Mouse (Mus musculus) gastrocnemius, adult 18-20 months (tissue): ENCODE measurements around the gene Irf3. TPM values are rescaled to one million over a fixed set of nuclear protein-coding genes. Genes with fewer than 3 reads are reported as not detected.
A peak's percentile ranks its signal among the peaks of the same experiment; 100 is the strongest.

Experiments used
- DNase-seq: peaks from one replicate; pipeline ENCODE4 v3.0.0; 2021; ENCODE audit warnings: low spot score
- microRNA-seq: library from miRNA; unstranded; fragments of <30 nt; microRNA quantifications from one replicate; pipeline ENCODE4 v1.2.0, GENCODE M21; 2021
- total RNA-seq, 2 experiments: library from RNA; stranded (reverse); gene quantifications; 2 replicates each; pipeline ENCODE4 v1.2.3; 2021

The Irf3 gene
- total RNA-seq, 2 experiments from 2014 or later = 15.0 to 19.1 TPM

DNA sequence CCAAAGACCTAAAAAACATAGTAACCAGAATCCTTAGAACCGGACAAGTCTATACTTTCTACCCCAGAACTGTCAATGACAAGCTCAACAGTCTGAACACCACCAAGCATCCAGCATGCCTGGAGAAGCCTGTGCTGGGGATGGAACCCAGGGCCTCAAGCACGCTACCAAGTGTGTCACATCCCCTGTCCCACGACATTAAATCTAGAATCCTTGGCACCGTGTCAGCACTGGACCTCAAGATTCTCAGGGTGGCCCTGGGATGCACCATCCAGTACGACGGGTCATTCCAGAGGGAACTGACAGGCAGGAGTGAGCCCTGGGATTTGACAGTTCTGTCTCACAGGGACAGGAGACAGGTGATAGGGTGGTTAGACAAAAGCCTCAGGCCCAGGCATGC, 32.5 kb downstream of the Irf3 start:
- DNase-seq = no peak

DNA sequence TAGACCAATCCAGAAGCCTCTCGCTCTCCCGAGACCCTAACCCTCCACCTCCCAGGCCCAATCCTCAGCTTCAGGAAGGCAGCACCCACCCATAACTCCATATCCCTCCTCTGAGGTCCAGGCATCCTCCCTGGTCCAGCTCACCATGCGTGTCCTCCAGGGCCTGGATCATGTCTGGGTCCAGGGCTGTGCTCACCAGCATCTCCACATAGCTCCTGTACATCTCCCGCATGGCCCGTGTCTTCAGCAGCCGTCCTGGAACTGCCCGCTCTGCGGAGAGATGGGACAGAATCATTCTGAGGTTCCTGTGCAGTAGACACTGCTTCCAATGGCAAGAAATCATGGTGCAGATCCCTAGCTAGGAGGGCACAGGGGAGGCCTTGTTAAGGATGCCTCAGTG, 33.4 kb downstream of the Irf3 start:
- DNase-seq = no peak

GRCm38 (mm10) chr7:45033722-45034359, 36.4 kb downstream of the Irf3 start:
- DNase-seq = no peak

GRCm38 (mm10) chr7:45035631-45036030, 38.2 kb downstream of the Irf3 start:
- DNase-seq = no peak

DNA sequence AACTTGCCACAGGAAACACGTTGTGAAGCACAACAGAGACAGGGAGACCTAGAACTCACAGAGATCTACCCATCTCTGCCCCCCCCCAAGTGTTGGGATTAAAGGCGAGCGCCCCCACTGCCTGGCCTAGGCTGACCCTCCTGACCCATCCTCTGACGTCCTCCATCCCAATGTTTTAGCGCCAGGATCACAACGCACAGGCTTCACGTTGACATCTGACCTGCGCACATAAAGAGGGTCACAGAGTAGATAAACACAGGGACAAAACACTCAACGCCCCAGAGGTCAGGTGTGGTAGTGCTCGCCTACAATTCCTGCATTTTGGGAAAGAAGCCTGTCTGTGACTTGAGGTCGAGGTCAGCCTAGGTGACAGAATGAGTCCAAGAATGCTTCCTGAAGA, 39.3 kb downstream of the Irf3 start:
- no peak for DNase-seq

DNA sequence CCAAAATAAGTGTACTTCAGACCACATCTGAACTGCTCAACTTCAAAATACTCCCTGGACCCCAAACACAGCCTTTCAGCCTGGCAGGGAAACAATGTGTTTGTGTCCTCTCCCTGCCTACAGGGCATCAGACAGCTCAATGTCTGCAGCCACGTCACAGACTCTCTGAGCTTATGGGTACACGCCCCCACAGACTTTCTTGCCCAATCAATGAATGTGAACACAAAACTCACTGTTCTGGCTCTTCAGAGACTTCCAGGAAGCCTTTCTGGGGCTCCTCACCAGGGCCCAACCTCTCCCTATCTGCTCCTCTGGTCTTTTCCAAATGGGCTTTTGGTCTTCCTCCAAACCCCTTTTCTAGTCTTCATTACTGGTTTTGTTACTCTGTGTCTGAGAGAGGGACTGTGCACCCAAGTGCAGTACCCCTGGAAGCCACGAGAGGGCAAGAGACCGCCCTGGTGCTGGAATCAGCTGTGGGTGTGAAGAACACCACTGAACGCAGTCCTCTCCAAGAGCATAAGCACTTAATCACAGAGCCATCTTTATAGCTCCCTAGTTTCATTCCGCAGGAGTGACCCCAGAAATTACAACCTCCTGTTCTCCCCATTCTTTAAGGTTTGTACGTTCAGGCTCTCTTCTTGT, 40.4 kb downstream of the Irf3 start:
- peak; percentile 43 for DNase-seq

DNA sequence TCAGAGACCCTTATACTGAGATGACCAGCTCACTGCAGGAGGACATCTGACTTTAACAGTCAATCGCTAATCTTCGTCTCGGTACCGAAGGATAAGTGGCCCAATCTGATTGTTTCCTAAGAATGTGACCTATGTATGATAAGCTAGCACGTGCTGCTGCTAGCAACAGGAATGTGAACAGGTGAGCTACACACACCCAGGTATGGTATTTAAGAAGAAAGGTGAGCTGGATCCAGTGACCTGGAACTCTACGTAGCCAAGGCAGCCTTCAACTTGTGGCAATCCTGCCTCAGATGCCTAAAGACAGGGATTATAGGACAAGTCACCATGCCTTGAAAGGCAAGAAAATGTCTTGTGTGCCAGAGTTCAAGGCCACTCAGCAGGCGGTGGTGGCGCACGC, 41.0 kb downstream of the Irf3 start:
- DNase-seq = no peak

- DNase-seq = peak; percentile 80
These were observed 43.4 kb downstream of the Irf3 start for GRCm38 (mm10) chr7:45040851-45041250.

DNA sequence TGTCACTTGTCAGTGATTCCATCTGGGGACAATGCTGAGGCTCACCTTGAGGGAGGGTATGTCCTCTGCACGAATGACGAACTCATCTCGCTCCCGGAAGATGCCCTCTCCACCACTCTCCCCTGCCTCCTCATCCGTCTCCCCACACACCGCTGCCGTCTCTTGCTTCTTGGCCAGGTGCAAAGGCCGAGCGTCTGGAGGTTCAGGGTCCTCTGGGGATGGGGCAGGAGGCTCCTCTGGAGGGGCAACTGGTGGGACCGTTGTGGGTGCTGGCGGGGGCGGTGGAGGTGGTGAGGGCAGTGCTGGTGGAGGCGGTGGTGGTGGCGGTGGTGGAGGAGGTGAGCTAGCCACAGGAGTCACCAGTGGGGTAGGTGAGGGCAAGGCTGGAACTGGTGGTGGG, 45.9 kb downstream of the Irf3 start:
- DNase-seq = no peak

DNA sequence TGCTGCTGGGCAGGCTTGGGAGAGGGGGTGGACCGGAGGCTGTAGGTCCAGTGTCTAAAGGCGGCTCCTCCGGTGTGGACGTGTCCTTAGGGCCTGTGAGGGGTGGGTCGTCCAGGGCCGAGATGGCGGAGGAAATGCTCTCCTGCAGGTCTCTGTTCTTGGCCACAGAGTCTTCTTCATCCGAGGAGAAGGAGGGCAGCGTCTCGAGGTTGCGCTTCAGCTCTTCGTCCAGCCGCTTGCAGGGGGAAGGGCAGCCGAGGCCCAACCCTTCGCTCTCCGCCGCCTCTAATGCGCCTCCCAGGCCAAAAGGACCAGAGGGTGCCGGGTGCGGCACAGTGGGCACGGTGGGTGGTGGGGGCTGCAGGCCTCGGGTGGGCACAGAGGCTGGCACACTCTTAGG, 48.3 kb downstream of the Irf3 start:
- no peak for DNase-seq

GRCm38 (mm10) chr7:45046853-45047350, 49.5 kb downstream of the Irf3 start:
- no peak for DNase-seq

- no peak for DNase-seq
These were observed 50.0 kb downstream of the Irf3 start for GRCm38 (mm10) chr7:45047491-45047890.

DNA sequence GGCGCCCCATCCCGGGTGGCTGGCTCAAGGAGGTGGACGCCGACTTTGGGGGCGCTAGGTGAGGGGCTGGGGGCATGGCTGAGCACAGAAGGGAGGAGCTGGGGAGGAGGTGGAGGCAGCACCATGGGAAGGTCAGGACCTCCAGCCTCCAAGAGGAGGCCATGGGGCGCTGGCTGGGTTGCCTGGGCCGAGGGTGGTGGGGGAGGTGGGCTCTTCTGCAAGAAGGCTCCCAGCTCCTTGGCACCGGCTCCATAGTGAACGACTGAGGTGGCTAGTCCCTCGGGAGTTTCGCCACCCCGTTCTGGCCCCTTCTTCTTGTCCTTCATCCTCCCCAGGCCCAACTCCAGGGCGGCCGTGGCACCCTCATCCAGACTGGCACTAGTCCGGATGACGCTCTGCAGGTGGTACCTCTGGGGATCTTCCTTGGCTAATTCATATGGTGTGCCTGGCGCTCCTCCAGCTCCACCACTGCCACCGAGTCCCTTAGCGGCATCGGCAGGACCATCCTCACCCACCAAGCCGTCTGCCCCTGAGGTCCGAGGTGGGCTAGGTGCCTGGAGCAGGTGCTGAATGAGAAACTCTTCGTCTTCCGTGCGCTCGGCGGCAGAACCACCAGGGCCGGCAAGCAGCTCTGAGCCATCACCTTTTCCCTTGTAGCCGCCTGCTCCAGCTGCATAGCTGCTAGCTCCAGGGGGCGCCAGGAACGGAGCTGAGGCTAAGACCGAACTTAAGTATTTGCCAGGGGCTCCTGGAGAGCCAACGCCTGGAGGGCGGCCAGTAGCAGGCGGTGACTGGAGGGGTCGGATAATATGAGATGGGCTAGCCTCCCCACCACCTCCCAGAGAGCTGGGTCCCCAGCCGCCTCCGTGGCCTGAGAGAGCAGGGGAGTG, 50.8 kb downstream of the Irf3 start:
- no peak for DNase-seq

GRCm38 (mm10) chr7:45048923-45049657, 51.6 kb downstream of the Irf3 start:
- no peak for DNase-seq

DNA sequence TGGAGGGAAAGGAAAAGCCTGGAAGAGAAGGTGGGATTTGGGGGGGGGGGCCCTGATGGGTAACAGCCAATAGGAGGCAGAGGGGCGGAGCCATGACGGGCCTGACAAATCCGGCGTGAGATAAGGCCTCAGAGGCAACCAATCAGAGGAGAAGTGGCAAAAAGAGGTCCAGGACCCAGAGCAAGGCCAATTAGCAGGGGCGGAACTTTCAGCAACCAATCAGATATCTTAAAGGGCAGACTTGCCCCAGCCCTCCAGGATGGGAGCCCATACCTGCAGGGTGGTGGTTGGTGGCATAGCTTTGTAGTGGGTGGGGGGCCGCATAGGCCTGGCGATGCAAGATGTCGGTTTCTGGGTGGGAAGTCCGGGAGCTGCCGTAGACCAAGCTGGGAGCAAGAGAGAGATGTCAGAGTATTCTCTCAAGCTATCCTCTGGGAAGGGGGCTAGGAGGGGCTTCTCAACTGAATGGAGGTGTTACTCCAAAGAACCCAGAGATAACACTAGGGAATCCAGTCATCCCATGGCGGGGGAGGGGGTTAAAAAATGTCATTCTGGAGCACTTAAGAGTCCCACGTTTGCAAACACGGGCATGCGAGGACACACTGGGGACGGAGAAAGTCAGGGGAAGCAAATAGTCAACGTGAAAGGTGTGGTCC, 53.6 kb downstream of the Irf3 start:
- peak; percentile 72 for DNase-seq

DNA sequence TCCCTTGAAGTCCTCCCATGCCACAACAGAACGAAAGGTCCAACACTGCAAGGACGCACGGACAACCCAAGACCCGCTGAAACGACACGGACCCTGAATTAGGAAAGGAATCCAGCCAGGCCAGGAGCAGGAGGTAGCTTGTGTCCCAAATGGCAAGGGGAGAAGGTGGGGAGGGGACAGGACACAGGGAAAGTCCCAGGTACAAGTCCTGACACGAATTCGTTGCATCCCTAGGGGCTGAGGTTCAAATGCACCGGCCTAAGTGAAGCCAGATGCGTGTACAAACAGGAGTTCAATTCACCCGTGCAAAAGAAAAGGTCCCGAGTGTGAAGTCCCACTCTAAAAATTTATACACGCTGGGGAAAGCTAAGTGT, 54.1 kb downstream of the Irf3 start:
- no peak for DNase-seq

Small RNAs within 50 kb of the gene (microRNA-seq; reads per million reads assigned to microRNA genes)
- gene Mir7054 = 2.0 reads per million

Other genes with a start within 250 kb of the Irf3 start
- gene Vrk3, start 249.2 kb upstream of the Irf3 start, total RNA-seq = 10 to 100 TPM; 19.5 to 19.8 TPM
- gene Zfp473, start 246.6 kb upstream of the Irf3 start, total RNA-seq = not detected
- 10 to 100 TPM; 20.1 to 25.2 TPM for gene Nup62, start 181.6 kb upstream of the Irf3 start, total RNA-seq
- 1 to 10 TPM; 2.3 to 3.5 TPM for gene Il4i1, start 181.3 kb upstream of the Irf3 start, total RNA-seq
- 10 to 100 TPM; 62.4 to 99.0 TPM for gene Atf5, start 181.0 kb upstream of the Irf3 start, total RNA-seq
- gene Akt1s1, start 148.7 kb upstream of the Irf3 start, total RNA-seq = 100 to 1,000 TPM; 130 to 144 TPM
- gene Tbc1d17, start 148.6 kb upstream of the Irf3 start, total RNA-seq = 10 to 100 TPM; 46.8 to 61.0 TPM
- 10 to 100 TPM; 19.2 to 20.2 TPM for gene Pnkp, start 140.5 kb upstream of the Irf3 start, total RNA-seq
- gene Ptov1, start 127.9 kb upstream of the Irf3 start, total RNA-seq = 100 to 1,000 TPM; 143 to 148 TPM
- gene Med25, start 104.9 kb upstream of the Irf3 start, total RNA-seq = 10 to 100 TPM; 60.5 to 62.8 TPM
- gene Fuz, start 101.6 kb upstream of the Irf3 start, total RNA-seq = 10 to 100 TPM; 16.6 to 17.6 TPM
- gene Ap2a1, start 68.2 kb upstream of the Irf3 start, total RNA-seq = 10 to 100 TPM; 59.8 to 64.4 TPM
- gene Tsks, start 54.4 kb upstream of the Irf3 start, total RNA-seq = not detected
- gene Cpt1c, start 22.8 kb upstream of the Irf3 start, total RNA-seq = 1 to 10 TPM in 1 of 2 experiments, under 1 TPM in 1; 0.64 to 1.4 TPM
- 100 to 1,000 TPM; 119 to 139 TPM for gene Prmt1, start 11.1 kb upstream of the Irf3 start, total RNA-seq
- gene Bcl2l12, start 1.1 kb downstream of the Irf3 start, total RNA-seq = 1 to 10 TPM; 8.4 to 8.5 TPM
- gene Scaf1, start 18.7 kb downstream of the Irf3 start, total RNA-seq = 10 to 100 TPM; 41.3 to 46.2 TPM
- gene Rras, start 20.3 kb downstream of the Irf3 start, total RNA-seq = 10 to 100 TPM; 20.8 to 26.8 TPM
- gene Prr12, start 55.2 kb downstream of the Irf3 start, total RNA-seq = 10 to 100 TPM; 13.1 to 16.0 TPM
- gene Nosip, start 64.8 kb downstream of the Irf3 start, total RNA-seq = 10 to 100 TPM; 27.9 to 28.3 TPM
- gene Prrg2, start 65.0 kb downstream of the Irf3 start, total RNA-seq = 10 to 100 TPM; 10.2 to 10.4 TPM
- 10 to 100 TPM in 1 of 2 experiments, 1 to 10 TPM in 1; 8.0 to 12.5 TPM for gene Rcn3, start 94.6 kb downstream of the Irf3 start, total RNA-seq
- 10 to 100 TPM; 27.4 to 29.1 TPM for gene Fcgrt, start 106.2 kb downstream of the Irf3 start, total RNA-seq
- 100 to 1,000 TPM; 490 to 529 TPM for gene Rps11, start 126.8 kb downstream of the Irf3 start, total RNA-seq
- gene Rpl13a, start 131.1 kb downstream of the Irf3 start, total RNA-seq = 100 to 1,000 TPM; 643 to 706 TPM
- 1 to 10 TPM in 1 of 2 experiments, not detected in 1; 1.2 TPM for gene Gm45713, start 138.6 kb downstream of the Irf3 start, total RNA-seq
- 1 to 10 TPM; 1.8 to 3.0 TPM for gene Flt3l, start 138.8 kb downstream of the Irf3 start, total RNA-seq
- 10 to 100 TPM; 34.2 to 34.5 TPM for gene Pih1d1, start 156.7 kb downstream of the Irf3 start, total RNA-seq
- 10 to 100 TPM; 10.6 to 12.8 TPM for gene Aldh16a1, start 156.9 kb downstream of the Irf3 start, total RNA-seq
- gene Slc17a7, start 166.3 kb downstream of the Irf3 start, total RNA-seq = under 1 TPM; 0.14 to 0.17 TPM
- not detected for gene Gfy, start 181.9 kb downstream of the Irf3 start, total RNA-seq
- not detected for gene Pth2, start 183.3 kb downstream of the Irf3 start, total RNA-seq
- gene Ccdc155, start 207.2 kb downstream of the Irf3 start, total RNA-seq = not detected
- not detected for gene Dkkl1, start 214.5 kb downstream of the Irf3 start, total RNA-seq
- 1 to 10 TPM; 1.2 to 1.3 TPM for gene Tead2, start 218.1 kb downstream of the Irf3 start, total RNA-seq
- 1 to 10 TPM; 1.1 to 1.2 TPM for gene Cd37, start 241.5 kb downstream of the Irf3 start, total RNA-seq
- not detected for gene Slc6a16, start 243.4 kb downstream of the Irf3 start, total RNA-seq